Mouse (Mus musculus) cortical plate, adult 2 months (tissue): ENCODE data around the gene Cacna2d4. TPM values are rescaled to one million over a fixed set of nuclear protein-coding genes. Genes with fewer than 3 reads are reported as not detected.

Source experiments
- H3K27ac ChIP-seq: fragments of 200-500 bp; 2 replicates; pipeline ENCODE4 v1.5.1; 2012; ENCODE audit warnings: low read length, control low read depth, inconsistent platforms; ENCODE audit not compliant: insufficient read depth
- H3K4me1 ChIP-seq: fragments of 200-500 bp; 2 replicates; pipeline ENCODE4 v1.6.1; 2011; ENCODE audit warnings: low read length; ENCODE audit not compliant: control insufficient read depth, insufficient read depth
- H3K4me3 ChIP-seq: fragments of 200-500 bp; 2 replicates; pipeline ENCODE4 v1.5.1; 2011; ENCODE audit warnings: mild to moderate bottlenecking, low read length, control low read depth; ENCODE audit not compliant: insufficient read depth
- CTCF ChIP-seq: fragments of 200-500 bp; IDR thresholded peaks from 2 replicates; pipeline ENCODE4 v1.5.1; 2011; ENCODE audit warnings: mild to moderate bottlenecking, control low read depth, low read length; ENCODE audit not compliant: insufficient read depth; ENCODE audit errors: extremely low read depth
- POLR2A ChIP-seq: fragments of 200-500 bp; IDR thresholded peaks from 2 replicates; pipeline ENCODE4 v1.6.1; 2011; ENCODE audit warnings: mild to moderate bottlenecking, low read length, control low read depth; ENCODE audit not compliant: insufficient read depth; ENCODE audit errors: extremely low read depth
- polyA plus RNA-seq: library from polyadenylated mRNA; depleted of rRNA; stranded (reverse); fragments of >200 nt; gene quantifications from 2 replicates; pipeline ENCODE4 v1.2.3, GENCODE M21; 2012

Gene Cacna2d4
- polyA plus RNA-seq, 1 experiment = 2.9 TPM

DNA sequence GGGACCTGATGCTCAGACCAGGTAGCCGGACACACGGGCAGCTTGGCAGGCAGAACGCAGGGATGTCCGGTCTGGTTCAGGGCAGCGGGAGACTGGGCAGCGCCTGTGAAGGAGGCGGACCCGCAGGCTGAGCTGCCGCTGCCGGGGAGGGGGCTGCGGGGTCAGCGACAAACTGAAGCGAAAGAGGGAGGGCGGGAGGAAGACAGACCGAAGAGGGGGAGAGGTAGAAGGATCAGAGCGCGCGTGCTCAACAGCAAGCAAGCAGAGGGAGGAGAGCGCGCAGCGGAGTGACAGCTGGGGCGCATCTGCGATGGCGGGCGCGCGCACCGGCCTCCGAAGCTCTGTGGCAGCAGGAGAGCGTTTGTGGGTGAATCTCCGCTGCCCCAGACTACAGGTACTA, 94.2 kb downstream of the Cacna2d4 start, which contains the start of gene Lrtm2:
TSS of gene Lrtm2 (minus strand) at position 261 of the 400 bp plus-strand sequence.
- Histone ChIP-seq H3K4me1 (peaks cover 2% of the 10 kb centered on the region), H3K4me3 (peak within 1 kb of the TSS; percentile 95), H3K27ac (peak within 1 kb of the TSS; percentile 94)
- TF ChIP-seq CTCF = no peak
- peak; percentile 67 for TF ChIP-seq POLR2A

DNA sequence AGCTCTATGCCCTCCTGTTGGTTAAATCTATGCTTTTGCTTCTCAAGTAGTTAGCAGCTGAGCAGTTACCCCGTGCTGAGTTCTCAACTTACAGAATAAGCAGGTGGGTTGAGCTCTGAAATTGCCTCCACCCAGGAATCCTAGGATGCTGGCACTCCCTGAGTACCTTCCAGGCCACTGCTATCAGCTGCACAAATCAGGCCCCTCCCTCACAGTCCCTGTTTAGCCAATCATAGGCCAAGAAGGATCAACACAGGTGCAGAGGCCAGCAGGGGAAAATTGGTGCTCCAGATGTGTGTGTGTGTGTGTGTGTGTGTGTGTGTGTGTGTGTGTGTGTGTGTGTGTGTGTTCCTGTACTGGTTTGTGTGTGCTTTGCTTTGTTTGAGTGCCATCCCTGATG, 95.8 kb downstream of the Cacna2d4 start:
- TF ChIP-seq CTCF (no peak), POLR2A (no peak)
- Histone ChIP-seq H3K4me1 (no peaks in the 10 kb centered on the region; the same call in none of the 2 replicates), H3K27ac (no peak overlapping the region), H3K4me3 (no peak overlapping the region)

- TF ChIP-seq CTCF (no peak), POLR2A (no peak)
- Histone ChIP-seq H3K4me3 (no peak overlapping the region), H3K4me1 (peaks cover 3% of the 10 kb centered on the region; the same call in 1 of the 2 replicates)
These were observed 96.9 kb downstream of the Cacna2d4 start for GRCm38 (mm10) chr6:119333202-119333601.

DNA sequence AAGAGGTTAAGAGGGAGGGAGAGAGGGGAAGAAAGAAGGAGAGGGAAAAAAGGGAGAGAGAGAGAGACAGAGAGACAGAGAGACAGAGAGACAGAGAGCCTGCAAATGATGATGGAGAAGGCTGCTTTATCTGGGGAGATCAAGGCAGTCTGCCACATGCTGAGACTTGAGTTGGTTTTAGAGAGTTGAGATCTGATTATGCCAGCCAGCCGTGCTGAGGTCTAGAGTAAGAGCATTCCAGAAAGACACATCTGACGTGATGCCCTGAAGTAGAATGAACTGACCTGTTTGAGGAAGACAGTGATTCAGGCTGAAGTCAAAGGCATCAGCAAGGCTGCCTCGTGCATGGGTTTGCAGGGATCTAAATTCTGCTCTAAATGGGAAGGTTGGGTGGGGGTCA, 97.5 kb downstream of the Cacna2d4 start:
- no peak overlapping the region for H3K27ac ChIP-seq
- TF ChIP-seq POLR2A (no peak), CTCF (no peak)
- H3K4me1 ChIP-seq = peaks cover 5% of the 10 kb centered on the region; the same call in 1 of the 2 replicates
- no peak overlapping the region for H3K4me3 ChIP-seq

More at GRCm38 (mm10) chr6:119333202-119333601, 96.9 kb downstream of the Cacna2d4 start:
- H3K27ac ChIP-seq = no peak overlapping the region

DNA sequence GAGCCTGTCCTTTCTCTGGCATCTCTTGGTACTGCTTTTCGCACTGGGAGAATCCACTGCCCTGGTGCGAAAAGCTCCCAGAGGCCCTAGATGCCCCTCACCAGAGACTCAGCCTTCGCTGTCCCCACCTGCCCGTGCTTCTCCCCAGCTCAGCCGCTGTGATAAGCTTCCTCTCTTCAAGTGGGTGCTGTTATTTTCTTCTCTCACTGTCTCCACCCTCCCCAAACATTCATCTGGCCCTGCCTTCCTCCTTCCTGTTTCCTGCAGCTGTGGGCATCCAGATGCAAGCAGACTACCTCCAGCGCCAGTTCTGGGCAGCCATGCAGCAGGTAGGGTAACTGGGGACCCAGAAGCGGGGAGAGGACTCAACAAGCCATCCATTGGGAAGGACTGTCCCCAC, 99.8 kb downstream of the Cacna2d4 start:
- H3K4me3 ChIP-seq = no peak overlapping the region
- no peak overlapping the region for H3K27ac ChIP-seq
- peaks cover 5% of the 10 kb centered on the region for H3K4me1 ChIP-seq
- no peak for TF ChIP-seq CTCF
- no peak for TF ChIP-seq POLR2A

DNA sequence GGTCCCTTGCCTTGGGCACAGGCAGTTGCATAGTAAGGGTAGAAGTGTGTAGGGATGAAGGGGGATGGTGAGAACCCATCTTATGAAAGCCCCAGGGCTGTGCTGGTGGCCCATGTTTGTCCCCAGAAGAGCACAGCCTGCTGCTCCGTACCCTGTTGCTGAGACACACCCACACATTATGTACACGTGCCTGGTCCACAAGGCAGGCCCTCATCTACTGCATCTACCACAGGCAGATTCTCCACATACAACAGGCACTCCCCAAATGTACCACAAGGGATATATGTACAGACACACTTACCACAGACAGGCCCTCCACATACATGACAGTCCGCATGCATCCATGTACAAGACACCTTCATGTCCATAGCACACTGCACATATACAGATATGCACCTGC, 101.0 kb downstream of the Cacna2d4 start:
- H3K27ac ChIP-seq = no peak overlapping the region
- H3K4me3 ChIP-seq = no peak overlapping the region
- TF ChIP-seq CTCF (no peak), POLR2A (no peak)
- H3K4me1 ChIP-seq = peaks cover 6% of the 10 kb centered on the region

DNA sequence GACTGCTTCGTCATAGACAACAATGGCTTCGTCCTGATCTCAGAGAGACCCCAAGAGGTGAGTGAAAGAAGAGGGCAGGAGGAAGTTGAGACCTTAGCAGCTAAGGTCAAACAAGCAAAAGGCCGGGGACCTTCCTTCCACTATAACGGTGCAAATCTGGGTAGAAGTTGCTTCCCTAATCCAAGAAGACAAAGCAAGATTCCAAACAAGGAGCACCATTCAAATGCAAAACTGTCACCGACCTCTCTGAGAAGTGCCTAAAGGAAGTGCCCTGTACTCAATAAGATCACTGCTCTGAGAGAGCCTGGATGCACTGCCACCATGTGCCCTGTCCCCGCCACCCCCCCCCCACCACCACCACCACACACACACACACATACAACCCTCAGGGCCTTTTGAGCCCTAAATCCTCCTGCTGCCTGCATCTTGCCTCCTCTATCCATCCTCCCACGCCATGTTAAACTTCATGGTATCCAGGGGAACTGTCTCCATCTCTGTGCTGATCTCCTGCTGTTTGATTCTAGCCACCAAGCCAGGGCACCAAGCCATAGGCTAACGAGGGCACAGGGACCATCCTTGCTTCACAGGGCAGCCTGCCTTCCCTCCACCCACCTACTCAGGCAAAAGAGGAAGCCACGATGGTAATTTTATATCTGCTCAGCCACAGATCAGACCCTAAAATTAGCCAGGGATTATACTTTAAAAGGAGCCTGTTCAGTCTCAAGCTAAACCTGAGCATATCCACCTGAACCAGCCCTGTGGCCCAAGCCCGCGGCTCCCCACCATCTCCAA, 102.0 kb downstream of the Cacna2d4 start:
- Histone ChIP-seq H3K4me3 (no peak overlapping the region), H3K4me1 (peaks cover 6% of the 10 kb centered on the region), H3K27ac (no peak overlapping the region)
- no peak for TF ChIP-seq POLR2A
- no peak for TF ChIP-seq CTCF

DNA sequence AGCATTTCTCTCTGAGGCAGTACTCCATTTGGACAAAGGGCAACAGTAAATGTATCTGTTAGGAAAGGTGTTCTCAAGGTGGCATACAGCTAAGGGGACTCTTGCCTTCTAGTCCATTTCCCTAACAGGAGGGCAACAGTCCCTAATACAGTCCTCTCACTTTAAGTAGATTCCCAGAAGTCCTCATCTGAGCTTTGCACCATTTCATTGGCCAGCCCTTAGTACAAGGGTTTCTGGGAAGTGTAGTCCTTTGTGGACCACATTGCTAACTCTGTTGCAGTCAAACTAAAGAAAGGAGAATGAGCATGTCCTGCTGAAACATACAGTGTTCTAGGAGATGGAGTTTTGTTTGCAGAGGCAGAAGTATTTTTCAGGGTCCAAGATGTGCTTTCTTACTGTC, 105.1 kb downstream of the Cacna2d4 start:
- H3K4me3 ChIP-seq = no peak overlapping the region
- TF ChIP-seq CTCF (no peak), POLR2A (no peak)
- H3K27ac ChIP-seq = no peak overlapping the region
- peaks cover 6% of the 10 kb centered on the region for H3K4me1 ChIP-seq

- no peak overlapping the region for H3K4me3 ChIP-seq
- TF ChIP-seq POLR2A (no peak), CTCF (no peak)
- H3K27ac ChIP-seq = no peak overlapping the region
- peaks cover 2% of the 10 kb centered on the region; the same call in 1 of the 2 replicates for H3K4me1 ChIP-seq
These were observed 109.9 kb downstream of the Cacna2d4 start for GRCm38 (mm10) chr6:119346257-119346656.

GRCm38 (mm10) chr6:119347813-119348212, 111.5 kb downstream of the Cacna2d4 start:
- no peak for TF ChIP-seq POLR2A
- no peak for TF ChIP-seq CTCF
- peaks cover 2% of the 10 kb centered on the region; the same call in 1 of the 2 replicates for H3K4me1 ChIP-seq
- no peak overlapping the region for H3K4me3 ChIP-seq
- H3K27ac ChIP-seq = no peak overlapping the region
